Mouse (Mus musculus) kidney, adult 2 months (tissue): ENCODE data around the gene Dgkh.

ENCODE experiments used
- CTCF ChIP-seq: fragments of 200-500 bp; conservative IDR thresholded peaks from 2 replicates; pipeline ENCODE4 v1.5.1; 2011; ENCODE audit warnings: low read depth, mild to moderate bottlenecking, control low read depth, low read length, moderate library complexity, mixed read lengths; ENCODE audit not compliant: insufficient read depth, insufficient read length
- POLR2A ChIP-seq: fragments of 200-500 bp; IDR thresholded peaks from one replicate; pipeline ENCODE4 v1.6.1; 2011; ENCODE audit warnings: low read depth, low read length, control low read depth

- TF ChIP-seq POLR2A (no peak), CTCF (no peak)
Observed at GRCm38 (mm10) chr14:78667763-78668162, 64.8 kb downstream of the Dgkh start.
